Mouse (Mus musculus): ENCODE measurements at regions not wholly inside any gene's neighbourhood (a gene's known extent, or its start where the extent isn't known, plus 50 kb on each side); places are given as distances from the start of the nearest gene placed in this dataset.

DNA sequence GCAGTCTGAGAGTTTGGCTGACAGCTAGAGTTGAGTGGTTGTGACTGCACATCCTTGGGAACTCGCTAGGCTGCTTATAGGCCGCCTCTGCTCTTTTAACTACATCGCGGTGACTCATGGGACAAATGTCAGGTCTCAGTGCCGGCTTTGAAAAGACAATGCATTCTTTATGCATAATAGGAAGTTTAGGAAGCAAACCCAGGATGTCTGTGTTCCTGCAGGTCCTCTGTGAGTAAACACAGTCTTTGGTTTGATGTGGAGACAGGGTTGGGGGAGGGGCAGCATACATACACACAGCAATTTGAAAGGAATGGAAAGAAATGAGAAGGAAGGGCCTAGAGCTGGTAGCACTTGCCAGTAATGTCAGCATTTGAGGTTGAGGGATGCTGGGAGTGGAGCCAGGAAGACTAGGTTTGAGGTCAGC, 56.3 kb downstream of the Fam43a start:
- TF ChIP-seq CTCF (IDR thresholded peaks at IDR 0.05; ENCODE audit: low read depth) (no peak), EP300 (IDR thresholded peaks at IDR 0.05; ENCODE audit: low read depth) (no peak)

Measured in liver, postnatal 0 days (tissue).